Mouse (Mus musculus): ENCODE measurements around the gene Palld. TPM values are rescaled to one million over a fixed set of nuclear protein-coding genes. Genes with fewer than 3 reads are reported as not detected.

Palld gene
- polyA plus RNA-seq, 1 experiment from 2014 or later: 17.3 TPM

DNA sequence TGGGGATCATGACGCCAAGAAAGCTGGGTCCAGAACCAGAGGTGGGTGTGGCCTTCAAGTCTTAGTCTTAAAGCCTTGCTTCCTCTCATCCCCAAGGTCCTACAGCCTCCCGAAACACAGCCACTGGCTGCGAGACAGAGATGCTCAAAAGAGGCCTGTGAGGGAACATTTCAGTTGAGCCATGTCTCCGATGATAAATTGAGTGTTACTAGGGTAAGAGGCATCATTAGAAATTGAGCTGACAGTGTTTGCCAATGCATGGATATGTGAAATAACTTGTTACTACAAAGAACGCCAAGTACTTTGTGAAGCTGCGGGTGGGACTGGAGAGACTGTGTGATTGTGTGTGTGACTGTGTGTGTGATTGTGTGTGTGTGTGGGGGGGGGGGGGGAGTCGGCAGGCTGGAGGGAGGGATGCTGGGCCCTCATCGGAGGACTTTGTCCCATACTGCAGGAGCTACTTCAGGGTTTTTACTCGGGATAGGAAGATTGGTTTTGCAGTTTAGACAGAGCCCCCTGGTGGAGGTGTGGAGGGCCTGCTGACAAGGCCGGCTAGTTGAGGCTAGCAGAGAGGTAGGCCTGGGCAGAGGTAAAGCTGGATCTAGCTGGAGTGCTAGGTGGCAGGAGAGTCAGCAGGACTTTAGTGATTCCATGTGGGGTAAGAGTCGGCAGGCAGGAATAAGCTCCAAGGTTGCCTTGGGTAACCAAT is 422.8 kb downstream of the Palld start:
- Histone ChIP-seq H3K4me2 (no peak overlapping the region), H3K4me1 (no peaks in the 10 kb centered on the region), H3K9ac (no peak overlapping the region), H3K4me3 (no peak overlapping the region), H3K27me3 (replicated peaks) (no peaks in the 10 kb centered on the region), H3K9me3 (no peaks in the 10 kb centered on the region), H3K27ac (no peak overlapping the region), H3K36me3 (replicated peaks) (no peaks in the 10 kb centered on the region)
- ATAC-seq (replicated peaks): peak; percentile 66
- 54% methylated on average over 11 of the region's 11 CpGs for WGBS

DNA sequence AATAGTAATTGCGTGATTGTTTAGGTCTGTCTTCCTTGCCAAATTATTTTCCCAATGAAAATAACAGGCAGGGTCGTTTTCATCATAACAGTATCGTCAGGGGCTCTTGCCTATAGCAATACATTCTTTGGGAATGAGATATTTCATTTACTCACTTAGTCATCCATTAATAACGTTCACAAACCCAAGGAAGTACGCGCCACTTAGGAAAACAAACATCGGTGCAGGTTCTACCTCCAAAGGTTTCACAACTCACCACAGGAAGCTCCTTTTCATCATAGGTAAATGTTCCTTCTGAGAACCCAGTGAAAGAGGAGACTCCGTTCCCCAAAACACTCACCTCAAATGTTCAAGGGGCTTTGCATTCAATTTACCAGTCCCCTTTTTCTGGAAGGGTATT is 423.7 kb downstream of the Palld start:
- no peak overlapping the region for H3K4me2 ChIP-seq
- ATAC-seq (replicated peaks): no peak
- no peaks in the 10 kb centered on the region for H3K27me3 ChIP-seq (replicated peaks)
- H3K9ac ChIP-seq: no peak overlapping the region
- H3K9me3 ChIP-seq: no peaks in the 10 kb centered on the region
- H3K36me3 ChIP-seq (replicated peaks): no peaks in the 10 kb centered on the region
- H3K27ac ChIP-seq: no peak overlapping the region
- WGBS: 84% methylated on average over 8 of the region's 8 CpGs
- H3K4me3 ChIP-seq: no peak overlapping the region
- no peaks in the 10 kb centered on the region for H3K4me1 ChIP-seq

DNA sequence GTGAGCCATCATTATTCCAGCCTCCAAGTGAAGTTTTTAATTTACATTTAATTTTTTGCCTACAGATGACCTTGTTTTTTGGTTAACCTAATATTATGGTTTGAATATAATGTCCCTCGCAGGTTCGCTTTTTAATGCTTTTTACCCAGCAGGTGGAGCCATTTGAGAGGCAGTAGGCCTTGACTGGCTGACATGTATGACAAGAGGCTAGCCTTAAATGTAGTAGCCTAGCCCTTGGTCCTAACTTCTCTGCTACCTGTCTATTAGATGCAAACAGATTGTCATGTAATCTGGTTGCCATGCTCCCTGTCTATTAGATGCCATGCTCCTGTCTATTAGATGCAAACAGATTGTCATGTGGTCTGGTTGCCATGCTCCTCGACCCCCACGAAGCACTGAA is 424.3 kb downstream of the Palld start:
- ATAC-seq (replicated peaks): no peak
- H3K27me3 ChIP-seq (replicated peaks): no peaks in the 10 kb centered on the region
- H3K4me2 ChIP-seq: no peak overlapping the region
- H3K4me3 ChIP-seq: no peak overlapping the region
- H3K4me1 ChIP-seq: no peaks in the 10 kb centered on the region
- no peaks in the 10 kb centered on the region for H3K36me3 ChIP-seq (replicated peaks)
- H3K9ac ChIP-seq: no peak overlapping the region
- WGBS: 94% methylated on average over 4 of the region's 4 CpGs
- H3K27ac ChIP-seq: no peak overlapping the region
- no peaks in the 10 kb centered on the region for H3K9me3 ChIP-seq

DNA sequence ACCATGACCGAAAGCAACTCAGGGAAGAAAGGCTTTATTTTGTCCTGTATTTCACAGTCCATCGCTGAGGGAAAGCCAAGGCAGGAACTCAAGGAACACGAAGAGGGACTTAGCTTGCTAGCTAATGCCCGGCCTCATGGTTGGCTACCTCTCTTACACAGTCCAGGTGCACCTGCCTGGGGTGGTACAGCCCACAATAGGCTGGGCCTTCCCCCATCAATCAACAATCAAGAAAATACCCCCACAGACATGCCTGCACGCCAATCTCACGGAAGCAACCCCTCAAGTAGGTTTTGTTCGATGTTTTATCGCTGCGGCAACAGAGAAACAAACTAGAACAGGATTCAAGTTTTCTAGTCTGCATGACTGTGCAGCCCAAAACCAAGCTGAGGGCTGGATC is 426.3 kb downstream of the Palld start:
- H3K4me3 ChIP-seq: no peak overlapping the region
- no peaks in the 10 kb centered on the region for H3K36me3 ChIP-seq (replicated peaks)
- H3K9me3 ChIP-seq: no peaks in the 10 kb centered on the region
- H3K27me3 ChIP-seq (replicated peaks): no peaks in the 10 kb centered on the region
- H3K4me2 ChIP-seq: no peak overlapping the region
- H3K4me1 ChIP-seq: no peaks in the 10 kb centered on the region
- no peak for ATAC-seq (replicated peaks)
- no peak overlapping the region for H3K27ac ChIP-seq
- H3K9ac ChIP-seq: no peak overlapping the region
- 89% methylated on average over 9 of the region's 9 CpGs for WGBS

GRCm38 (mm10) chr8:61475251-61475673 is 427.2 kb downstream of the Palld start:
- H3K4me3 ChIP-seq: no peak overlapping the region
- WGBS: 48% methylated on average over 6 of the region's 6 CpGs
- ATAC-seq (replicated peaks): no peak
- H3K36me3 ChIP-seq (replicated peaks): no peaks in the 10 kb centered on the region
- H3K27ac ChIP-seq: no peak overlapping the region
- H3K4me2 ChIP-seq: no peak overlapping the region
- no peaks in the 10 kb centered on the region for H3K9me3 ChIP-seq
- H3K27me3 ChIP-seq (replicated peaks): no peaks in the 10 kb centered on the region
- H3K9ac ChIP-seq: no peak overlapping the region
- no peaks in the 10 kb centered on the region for H3K4me1 ChIP-seq

DNA sequence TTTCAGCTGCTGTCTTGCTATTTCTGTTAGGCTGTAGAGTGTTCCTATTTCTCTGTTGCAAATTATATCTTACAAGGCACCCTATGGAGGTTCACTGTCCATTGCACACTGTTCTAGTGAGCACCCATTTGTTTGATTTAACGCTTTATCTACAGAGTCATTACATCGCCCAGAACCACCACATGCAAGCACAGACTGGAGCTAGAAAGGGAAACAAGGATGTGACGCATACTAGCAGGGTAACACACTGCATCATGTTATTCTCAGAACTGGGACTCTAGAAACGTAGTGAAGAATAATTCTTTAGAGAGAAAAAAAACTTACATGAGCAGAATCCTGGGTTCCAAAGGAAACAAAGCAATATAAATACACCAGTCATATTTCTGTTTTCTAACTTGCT is 432.3 kb downstream of the Palld start:
- no peak overlapping the region for H3K9ac ChIP-seq
- no peaks in the 10 kb centered on the region for H3K9me3 ChIP-seq
- peaks cover 13% of the 10 kb centered on the region for H3K4me1 ChIP-seq
- no peaks in the 10 kb centered on the region for H3K36me3 ChIP-seq (replicated peaks)
- ATAC-seq (replicated peaks): no peak
- H3K27me3 ChIP-seq (replicated peaks): no peaks in the 10 kb centered on the region
- H3K27ac ChIP-seq: no peak overlapping the region
- no peak overlapping the region for H3K4me2 ChIP-seq
- no peak overlapping the region for H3K4me3 ChIP-seq
- 86% methylated on average over 4 of the region's 4 CpGs for WGBS

GRCm38 (mm10) chr8:61467553-61467815 is 435.0 kb downstream of the Palld start:
- WGBS: 92% methylated on average over 3 of the region's 3 CpGs
- no peak overlapping the region for H3K4me3 ChIP-seq
- H3K4me1 ChIP-seq: peaks cover 13% of the 10 kb centered on the region
- no peak overlapping the region for H3K9ac ChIP-seq
- no peaks in the 10 kb centered on the region for H3K9me3 ChIP-seq
- H3K27me3 ChIP-seq (replicated peaks): no peaks in the 10 kb centered on the region
- no peak overlapping the region for H3K27ac ChIP-seq
- no peak overlapping the region for H3K4me2 ChIP-seq
- ATAC-seq (replicated peaks): no peak
- H3K36me3 ChIP-seq (replicated peaks): no peaks in the 10 kb centered on the region

- peak; percentile 76 for ATAC-seq (replicated peaks)
- H3K9ac ChIP-seq: no peak overlapping the region
- no peak overlapping the region for H3K27ac ChIP-seq
- H3K9me3 ChIP-seq: no peaks in the 10 kb centered on the region
- H3K4me1 ChIP-seq: peaks cover 13% of the 10 kb centered on the region
- H3K36me3 ChIP-seq (replicated peaks): no peaks in the 10 kb centered on the region
- H3K4me2 ChIP-seq: peak overlapping the region; percentile 6; the same call in 1 of the 2 replicates
- WGBS: 62% methylated on average over 15 of the region's 15 CpGs
- no peaks in the 10 kb centered on the region for H3K27me3 ChIP-seq (replicated peaks)
- no peak overlapping the region for H3K4me3 ChIP-seq
Measured at GRCm38 (mm10) chr8:61466696-61467552, 435.6 kb downstream of the Palld start.

- H3K36me3 ChIP-seq (replicated peaks): no peaks in the 10 kb centered on the region
- H3K9ac ChIP-seq: no peak overlapping the region
- peaks cover 13% of the 10 kb centered on the region for H3K4me1 ChIP-seq
- WGBS: 77% methylated on average over 2 of the region's 2 CpGs
- no peaks in the 10 kb centered on the region for H3K9me3 ChIP-seq
- H3K27me3 ChIP-seq (replicated peaks): no peaks in the 10 kb centered on the region
- no peak overlapping the region for H3K27ac ChIP-seq
- no peak for ATAC-seq (replicated peaks)
- H3K4me3 ChIP-seq: no peak overlapping the region
- no peak overlapping the region for H3K4me2 ChIP-seq
Measured at GRCm38 (mm10) chr8:61464393-61464792, 438.1 kb downstream of the Palld start.

- Histone ChIP-seq H3K9me3 (no peaks in the 10 kb centered on the region), H3K27me3 (replicated peaks) (no peaks in the 10 kb centered on the region), H3K4me2 (no peak overlapping the region), H3K27ac (no peak overlapping the region), H3K4me3 (no peak overlapping the region), H3K9ac (no peak overlapping the region), H3K36me3 (replicated peaks) (no peaks in the 10 kb centered on the region), H3K4me1 (peaks cover 5% of the 10 kb centered on the region; the same call in 1 of the 2 replicates)
- 80% methylated on average over 5 of the region's 5 CpGs for WGBS
- ATAC-seq (replicated peaks): no peak
Measured at GRCm38 (mm10) chr8:61462221-61462620, 440.3 kb downstream of the Palld start.
